In the genomic region with DNA sequence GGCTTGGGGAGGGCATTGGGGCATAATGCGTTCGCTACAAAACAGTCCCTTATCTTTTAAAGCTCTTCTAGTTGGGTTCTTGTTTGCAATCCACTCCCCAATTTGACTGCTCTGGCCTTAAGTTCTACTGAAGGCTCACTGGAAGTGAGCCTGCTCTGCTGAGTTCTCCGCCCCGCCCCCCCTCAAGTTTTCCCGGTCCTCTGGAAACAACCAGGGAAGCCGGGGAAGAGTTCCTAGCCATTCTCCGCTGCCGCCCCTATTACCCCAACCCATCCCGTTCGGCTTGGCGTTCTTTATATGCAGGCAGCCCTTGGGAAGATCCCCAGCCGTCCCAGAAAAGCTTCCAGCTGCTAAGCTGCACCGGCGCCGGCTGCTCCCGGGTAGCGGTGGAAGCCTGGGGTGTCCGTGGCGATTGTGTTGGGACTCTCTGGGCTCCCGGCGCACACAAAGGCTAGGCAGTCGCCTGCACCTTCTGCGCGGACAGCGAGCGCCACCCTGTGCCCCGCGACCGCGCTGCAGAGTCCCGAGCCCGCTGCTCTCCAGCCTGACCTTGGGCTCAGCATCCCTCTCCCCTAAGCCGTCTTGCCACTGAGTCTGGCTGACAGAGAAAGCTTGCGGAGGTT, we compare ENCODE assay signal across 9 mouse cellular contexts. TPM values are rescaled to one million over a fixed set of nuclear protein-coding genes. Genes with fewer than 3 reads are reported as not detected.
A peak's percentile ranks its signal among the peaks of the same experiment; 100 is the strongest.
DNase-seq lines count a peak whose midpoint lies in the region; ATAC-seq and TF ChIP-seq lines count a peak whose summit lies in the region.
"Had no signal": no experiment of that assay in that cellular context is flagged by ENCODE, and none has a peak within 500 bp of the region (broad histone marks: within the 10 kb centered on the region; RNA-seq: fewer than 3 reads in every experiment).

No protein-coding gene starts in this region.

- H3K4me3 ChIP-seq in intestine, postnatal 0 days (ENCODE audit: low read depth, low read length) = peak overlapping the region; percentile 37
- H3K4me3 ChIP-seq in limb, embryonic 14.5 days (replicated peaks; ENCODE audit: low read length) = peak overlapping the region; percentile 44
- H3K4me3 ChIP-seq in midbrain, embryonic 13.5 days (replicated peaks) = peak overlapping the region; percentile 45
- peak overlapping the region; percentile 47 for H3K4me3 ChIP-seq in stomach, embryonic 16.5 days (replicated peaks; ENCODE audit: low read length)

- peak overlapping the region; percentile 64 for H3K4me2 ChIP-seq in intestine, postnatal 0 days (replicated peaks; ENCODE audit: low read depth)
- peak overlapping the region; percentile 71 for H3K4me2 ChIP-seq in limb, embryonic 14.5 days (replicated peaks; ENCODE audit: low read depth, low read length, severe bottlenecking)
- peak overlapping the region; percentile 66 for H3K4me2 ChIP-seq in midbrain, embryonic 13.5 days (replicated peaks)
- H3K4me2 ChIP-seq in stomach, embryonic 16.5 days (ENCODE audit: low read depth, low read length) = peak overlapping the region; percentile 59

- ATAC-seq in intestine, postnatal 0 days = peak; percentile 84
- ATAC-seq in limb, embryonic 14.5 days (ENCODE audit: low FRiP score, low read depth) = peak; percentile 93
- peak; percentile 99 for ATAC-seq in midbrain, embryonic 13.5 days
- ATAC-seq in stomach, embryonic 16.5 days (ENCODE audit: insufficient read depth, low FRiP score) = peak; percentile 93

- no peaks in the 10 kb centered on the region for H3K4me1 ChIP-seq in intestine, postnatal 0 days (replicated peaks; ENCODE audit: control insufficient read depth, insufficient read depth, low read length)
- peaks cover 5% of the 10 kb centered on the region; the same call in 1 of the 2 replicates for H3K4me1 ChIP-seq in limb, embryonic 14.5 days (ENCODE audit: control insufficient read depth, insufficient read depth, low read length)
- peaks cover 8% of the 10 kb centered on the region for H3K4me1 ChIP-seq in midbrain, embryonic 13.5 days (replicated peaks)
- no peaks in the 10 kb centered on the region for H3K4me1 ChIP-seq in stomach, embryonic 16.5 days (ENCODE audit: control insufficient read depth, insufficient read depth, low read length)

- peak; percentile 44 for DNase-seq in layer of hippocampus, adult 11-12 months (ENCODE audit: low spot score)
- no peak for DNase-seq in layer of hippocampus, adult 9-10 months (ENCODE audit: low spot score)
- DNase-seq in cerebellum, adult 9-10 months = peak; percentile 35
- peak; percentile 28 to 65 for DNase-seq in gastrocnemius, postnatal 4 days (ENCODE audit: low spot score in 2 of 2)
- DNase-seq in limb, embryonic 14.5 days (ENCODE audit: low spot score) = peak; percentile 72

- H3K9me3 ChIP-seq in intestine, postnatal 0 days (ENCODE audit: control insufficient read depth) = no peaks in the 10 kb centered on the region
- no peaks in the 10 kb centered on the region for H3K9me3 ChIP-seq in limb, embryonic 14.5 days (ENCODE audit: control insufficient read depth, low read length)
- H3K9me3 ChIP-seq in midbrain, embryonic 13.5 days = no peaks in the 10 kb centered on the region
- H3K9me3 ChIP-seq in stomach, embryonic 16.5 days (replicated peaks; ENCODE audit: control insufficient read depth, low read length) = no peaks in the 10 kb centered on the region

- under 1% methylated on average over 34 of the region's 34 CpGs for WGBS in intestine, postnatal 0 days
- under 1% methylated on average over 34 of the region's 34 CpGs for WGBS in limb, embryonic 14.5 days
- under 1% methylated on average over 34 of the region's 34 CpGs for WGBS in midbrain, embryonic 13.5 days
- WGBS in stomach, embryonic 16.5 days = under 1% methylated on average over 34 of the region's 34 CpGs

- TF ChIP-seq POLR2A in limb, embryonic 14.5 days (IDR thresholded peaks at IDR 0.05; ENCODE audit: borderline replicate concordance, extremely low read depth, insufficient read depth, insufficient read length) = no peak

- peaks cover 78% of the 10 kb centered on the region for H3K27me3 ChIP-seq in intestine, postnatal 0 days (replicated peaks; ENCODE audit: control insufficient read depth, insufficient read depth, low read length)
- H3K27me3 ChIP-seq in limb, embryonic 14.5 days (ENCODE audit: control insufficient read depth, insufficient read depth, low read length) = peaks cover 68% of the 10 kb centered on the region
- peaks cover 57% of the 10 kb centered on the region for H3K27me3 ChIP-seq in midbrain, embryonic 13.5 days
- H3K27me3 ChIP-seq in stomach, embryonic 16.5 days (ENCODE audit: control insufficient read depth, insufficient read depth, low read length) = peaks cover 48% of the 10 kb centered on the region

- no peak overlapping the region for H3K27ac ChIP-seq in intestine, postnatal 0 days (ENCODE audit: low read depth, low read length)
- H3K27ac ChIP-seq in limb, embryonic 14.5 days (replicated peaks; ENCODE audit: low read depth, low read length) = no peak overlapping the region
- peak overlapping the region; percentile 62 for H3K27ac ChIP-seq in midbrain, embryonic 13.5 days
- no peak overlapping the region for H3K27ac ChIP-seq in stomach, embryonic 16.5 days (ENCODE audit: low read length)

- no peak overlapping the region for H3K9ac ChIP-seq in intestine, postnatal 0 days (ENCODE audit: low read depth, low read length)
- peak overlapping the region; percentile 39 for H3K9ac ChIP-seq in limb, embryonic 14.5 days (ENCODE audit: low read depth, low read length, severe bottlenecking)
- H3K9ac ChIP-seq in midbrain, embryonic 13.5 days (replicated peaks) = peak overlapping the region; percentile 56
- 0 out of 2 replicates have a peak overlapping the region, but pooled peaks have one; percentile 6 for H3K9ac ChIP-seq in stomach, embryonic 16.5 days (ENCODE audit: low read length)

- no peaks in the 10 kb centered on the region for H3K36me3 ChIP-seq in intestine, postnatal 0 days (ENCODE audit: control insufficient read depth, insufficient read depth)
- H3K36me3 ChIP-seq in limb, embryonic 14.5 days (ENCODE audit: control insufficient read depth, insufficient read depth, low read length) = no peaks in the 10 kb centered on the region
- H3K36me3 ChIP-seq in midbrain, embryonic 13.5 days = no peaks in the 10 kb centered on the region
- no peaks in the 10 kb centered on the region for H3K36me3 ChIP-seq in stomach, embryonic 16.5 days (ENCODE audit: control insufficient read depth, insufficient read depth, low read length)

- TF ChIP-seq CTCF in intestine, postnatal 0 days (IDR thresholded peaks at IDR 0.05; ENCODE audit: low read depth) = peak; percentile 96

RNA-seq across cellular contexts. Expression of gene Sp8, which starts 8.8 kb away (rescaled TPM):
- not detected for total RNA-seq in gastrocnemius, postnatal 4 days (2021)
- not detected in 2 replicates for polyA plus RNA-seq in intestine, postnatal 0 days (2015; fragmentation: Nextera tagmentation; extraction: Ambion mirVana)
- 1.7 and 2.0 TPM in 2 replicates for polyA plus RNA-seq in limb, embryonic 14.5 days (2012; rRNA removed)
- 3.8 and 4.1 TPM in 2 replicates for polyA plus RNA-seq in limb, embryonic 14.5 days (2014; fragmentation: Nextera tagmentation; extraction: Ambion mirVana)
- 5.7 and 6.5 TPM in 2 replicates for polyA plus RNA-seq in midbrain, embryonic 13.5 days (2015; fragmentation: Nextera tagmentation; extraction: Ambion mirVana)
- polyA plus RNA-seq in stomach, embryonic 16.5 days (2015; fragmentation: Nextera tagmentation; extraction: Ambion mirVana) = 0.03 and 0.12 TPM in 2 replicates
- total RNA-seq: MEL had no signal
